Mouse (Mus musculus): ENCODE results near the gene Gm21969.

GRCm38 (mm10) chr4:139587773-139588172 is 15.2 kb upstream of the Gm21969 start:
- TF ChIP-seq CTCF (conservative IDR thresholded peaks at IDR 0.05; ENCODE audit: insufficient read depth, insufficient read length, low read depth, low read length) (no peak), POLR2A (IDR thresholded peaks at IDR 0.05; ENCODE audit: low read depth, low read length) (no peak)

All from kidney, adult 2 months (tissue).